Mouse (Mus musculus) heart, embryonic 16.5 days (tissue): ENCODE measurements around the gene Filip1. TPM values are rescaled to one million over a fixed set of nuclear protein-coding genes. Genes with fewer than 3 reads are reported as not detected.
A peak's percentile ranks its signal among the peaks of the same experiment; 100 is the strongest.

Source experiments
- ATAC-seq: fragments of 200-750 bp; cut with Nextera tagmentation; replicated peaks from 2 replicates; pipeline ENCODE4 v1.8.0; 2017; ENCODE audit warnings: moderate number of reproducible peaks; ENCODE audit not compliant: insufficient read depth, low FRiP score; ENCODE audit errors: extremely low read depth
- H3K27ac ChIP-seq: fragments of 300-500 bp; sonication (generic); 2 replicates; pipeline ENCODE4 v1.5.1; 2014; ENCODE audit warnings: mild to moderate bottlenecking, low read length, control low read depth, moderate library complexity
- H3K27me3 ChIP-seq: fragments of 300-500 bp; sonication (generic); 2 replicates; pipeline ENCODE4 v1.6.1; 2014; ENCODE audit warnings: low read length, mixed read lengths; ENCODE audit not compliant: control insufficient read depth, insufficient read depth
- H3K36me3 ChIP-seq: fragments of 300-500 bp; sonication (generic); 2 replicates; pipeline ENCODE4 v1.6.1; 2014; ENCODE audit not compliant: control insufficient read depth, insufficient read depth
- H3K4me1 ChIP-seq: fragments of 300-500 bp; sonication (generic); 2 replicates; pipeline ENCODE4 v1.6.1; 2014; ENCODE audit warnings: low read length, mixed read lengths; ENCODE audit not compliant: control insufficient read depth, insufficient read depth
- H3K4me2 ChIP-seq: fragments of 300-500 bp; sonication (generic); 2 replicates; pipeline ENCODE4 v1.6.1; 2014; ENCODE audit warnings: low read depth, mild to moderate bottlenecking, control low read depth, low read length
- H3K4me3 ChIP-seq: fragments of 300-500 bp; sonication (generic); 2 replicates; pipeline ENCODE4 v1.5.1; 2014; ENCODE audit warnings: mild to moderate bottlenecking, control low read depth, low read length
- H3K9ac ChIP-seq: fragments of 300-500 bp; sonication (generic); 2 replicates; pipeline ENCODE4 v1.6.1; 2014; ENCODE audit warnings: low read length, control low read depth
- H3K9me3 ChIP-seq: fragments of 300-500 bp; sonication (generic); replicated peaks from 2 replicates; pipeline ENCODE4 v1.6.1; 2016; ENCODE audit warnings: low read length; ENCODE audit not compliant: control insufficient read depth
- WGBS: fragments of 180-500 bp; shearing (Covaris S2); extraction: QIAGEN DNeasy Blood & Tissue Kit; methylation state at CpG from one replicate; pipeline ENCODE4 v1.1.7; 2014; 5-methylcytosine and 5-hydroxymethylcytosine counted together
- polyA plus RNA-seq: library from polyadenylated mRNA; unstranded; fragments of >200 nt; fragmentation: Nextera tagmentation; extraction: Ambion mirVana; gene quantifications from 2 replicates; pipeline ENCODE4 v1.2.1, GENCODE M21; 2015

Gene Filip1
- polyA plus RNA-seq, 1 experiment from 2014 or later: 32.1 TPM

GRCm38 (mm10) chr9:79993066-79993465 is 19.6 kb downstream of the Filip1 start:
- no peak for ATAC-seq
- 77% methylated on average over 4 of the region's 4 CpGs for WGBS
- 0 out of 2 replicates have a peak, but pooled peaks cover 3% of the 10 kb centered on the region for H3K4me1 ChIP-seq

GRCm38 (mm10) chr9:79990456-79991017 is 22.1 kb downstream of the Filip1 start:
- no peak overlapping the region for H3K9ac ChIP-seq
- ATAC-seq: no peak
- H3K36me3 ChIP-seq: no peaks in the 10 kb centered on the region
- H3K4me1 ChIP-seq: 0 out of 2 replicates have a peak, but pooled peaks cover 3% of the 10 kb centered on the region
- H3K4me3 ChIP-seq: no peak overlapping the region
- no peaks in the 10 kb centered on the region for H3K9me3 ChIP-seq
- WGBS: 47% methylated on average over 16 of the region's 16 CpGs
- H3K27ac ChIP-seq: no peak overlapping the region
- no peaks in the 10 kb centered on the region for H3K27me3 ChIP-seq
- H3K4me2 ChIP-seq: peak overlapping the region; percentile 31

More at GRCm38 (mm10) chr9:79993066-79993465, 19.6 kb downstream of the Filip1 start:
- H3K27ac ChIP-seq: no peak overlapping the region
- H3K36me3 ChIP-seq: no peaks in the 10 kb centered on the region
- H3K4me2 ChIP-seq: no peak overlapping the region
- no peaks in the 10 kb centered on the region for H3K9me3 ChIP-seq
- no peak overlapping the region for H3K4me3 ChIP-seq
- H3K9ac ChIP-seq: no peak overlapping the region
- no peaks in the 10 kb centered on the region for H3K27me3 ChIP-seq

- H3K27me3 ChIP-seq: no peaks in the 10 kb centered on the region
- H3K9me3 ChIP-seq: 0 out of 2 replicates have a peak, but pooled peaks cover 2% of the 10 kb centered on the region
- H3K4me1 ChIP-seq: 0 out of 2 replicates have a peak, but pooled peaks cover 3% of the 10 kb centered on the region
- no peak overlapping the region for H3K4me2 ChIP-seq
- 59% methylated on average over 1 of the region's 1 CpGs for WGBS
- no peak overlapping the region for H3K27ac ChIP-seq
- no peak for ATAC-seq
- H3K9ac ChIP-seq: no peak overlapping the region
- no peaks in the 10 kb centered on the region for H3K36me3 ChIP-seq
- H3K4me3 ChIP-seq: no peak overlapping the region
Measured at GRCm38 (mm10) chr9:79989703-79990102, 22.9 kb downstream of the Filip1 start.

GRCm38 (mm10) chr9:79989061-79989460 is 23.6 kb downstream of the Filip1 start:
- ATAC-seq: no peak
- Histone ChIP-seq H3K4me1 (0 out of 2 replicates have a peak, but pooled peaks cover 3% of the 10 kb centered on the region), H3K27me3 (no peaks in the 10 kb centered on the region), H3K4me2 (no peak overlapping the region), H3K27ac (no peak overlapping the region), H3K9ac (no peak overlapping the region), H3K9me3 (0 out of 2 replicates have a peak, but pooled peaks cover 2% of the 10 kb centered on the region), H3K4me3 (no peak overlapping the region), H3K36me3 (no peaks in the 10 kb centered on the region)
- 81% methylated on average over 1 of the region's 1 CpGs for WGBS

- no peak overlapping the region for H3K4me3 ChIP-seq
- no peaks in the 10 kb centered on the region for H3K27me3 ChIP-seq
- WGBS: 83% methylated on average over 10 of the region's 10 CpGs
- no peak overlapping the region for H3K4me2 ChIP-seq
- H3K9me3 ChIP-seq: 0 out of 2 replicates have a peak, but pooled peaks cover 2% of the 10 kb centered on the region
- ATAC-seq: no peak
- no peak overlapping the region for H3K27ac ChIP-seq
- no peak overlapping the region for H3K9ac ChIP-seq
- H3K36me3 ChIP-seq: no peaks in the 10 kb centered on the region
- peaks cover 5% of the 10 kb centered on the region for H3K4me1 ChIP-seq
Measured at GRCm38 (mm10) chr9:79983244-79983643, 29.4 kb downstream of the Filip1 start.

GRCm38 (mm10) chr9:79979274-79979673 is 33.4 kb downstream of the Filip1 start:
- Histone ChIP-seq H3K36me3 (no peaks in the 10 kb centered on the region), H3K9ac (no peak overlapping the region), H3K4me2 (no peak overlapping the region), H3K9me3 (no peaks in the 10 kb centered on the region), H3K27ac (no peak overlapping the region), H3K27me3 (no peaks in the 10 kb centered on the region), H3K4me1 (peaks cover 17% of the 10 kb centered on the region), H3K4me3 (no peak overlapping the region)
- WGBS: 90% methylated on average over 2 of the region's 2 CpGs
- ATAC-seq: no peak

GRCm38 (mm10) chr9:79978228-79979024 is 34.2 kb downstream of the Filip1 start:
- H3K4me2 ChIP-seq: peak overlapping the region; percentile 84
- H3K36me3 ChIP-seq: no peaks in the 10 kb centered on the region
- no peaks in the 10 kb centered on the region for H3K9me3 ChIP-seq
- peaks cover 18% of the 10 kb centered on the region for H3K4me1 ChIP-seq
- 41% methylated on average over 12 of the region's 12 CpGs for WGBS
- H3K27me3 ChIP-seq: no peaks in the 10 kb centered on the region
- peak overlapping the region; percentile 65 for H3K4me3 ChIP-seq
- peak overlapping the region; percentile 99 for H3K27ac ChIP-seq
- 0 out of 2 replicates have a peak, but pooled peaks have one; percentile 23 for ATAC-seq
- H3K9ac ChIP-seq: peak overlapping the region; percentile 83

GRCm38 (mm10) chr9:79977549-79977971 is 35.1 kb downstream of the Filip1 start:
- Histone ChIP-seq H3K9ac (peak overlapping the region; percentile 83), H3K4me3 (peak overlapping the region; percentile 65), H3K27ac (peak overlapping the region; percentile 99), H3K27me3 (no peaks in the 10 kb centered on the region), H3K4me1 (peaks cover 25% of the 10 kb centered on the region), H3K9me3 (no peaks in the 10 kb centered on the region), H3K36me3 (no peaks in the 10 kb centered on the region), H3K4me2 (peak overlapping the region; percentile 84)
- WGBS: under 1% methylated on average over 13 of the region's 13 CpGs
- ATAC-seq: peak; percentile 94

- H3K4me3 ChIP-seq: peak overlapping the region; percentile 65
- H3K9ac ChIP-seq: peak overlapping the region; percentile 83
- no peaks in the 10 kb centered on the region for H3K9me3 ChIP-seq
- no peak for ATAC-seq
- H3K4me1 ChIP-seq: peaks cover 32% of the 10 kb centered on the region
- peak overlapping the region; percentile 99 for H3K27ac ChIP-seq
- H3K36me3 ChIP-seq: no peaks in the 10 kb centered on the region
- whole genome bisulfite sequencing: 17% methylated on average over 8 of the region's 8 CpGs
- H3K4me2 ChIP-seq: peak overlapping the region; percentile 84
- H3K27me3 ChIP-seq: no peaks in the 10 kb centered on the region
Measured at GRCm38 (mm10) chr9:79976789-79977188, 35.9 kb downstream of the Filip1 start.
